Mouse (Mus musculus): ENCODE measurements around the gene Emp1. TPM values are rescaled to one million over a fixed set of nuclear protein-coding genes. Genes with fewer than 3 reads are reported as not detected.

The Emp1 gene
- polyA plus RNA-seq, 1 experiment from 2014 or later: 136 TPM

DNA sequence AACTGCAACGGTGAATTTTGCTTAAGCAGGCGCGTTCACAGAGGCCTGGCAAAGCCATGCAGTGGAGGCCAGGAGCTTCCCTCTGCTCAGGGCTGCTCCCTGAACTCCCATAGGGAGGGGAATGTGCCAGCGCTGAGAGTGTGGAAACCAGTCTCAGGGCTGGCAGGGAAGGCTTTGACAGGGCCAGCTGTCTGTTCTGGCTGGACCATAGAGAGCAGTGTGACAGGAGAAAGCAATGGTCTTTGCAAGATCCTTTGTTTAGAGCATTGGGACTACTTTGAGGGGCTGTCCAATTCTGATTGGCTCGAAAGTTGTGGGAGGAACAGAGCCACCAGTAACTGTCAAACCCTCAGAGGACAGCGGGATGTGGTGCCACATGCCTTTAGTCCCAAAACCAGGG is 5.9 kb downstream of the Emp1 start:
- ATAC-seq: peak; percentile 47
- H3K4me1 ChIP-seq (ENCODE audit: insufficient read depth, low read depth, low read length): peaks cover 26% of the 10 kb centered on the region

DNA sequence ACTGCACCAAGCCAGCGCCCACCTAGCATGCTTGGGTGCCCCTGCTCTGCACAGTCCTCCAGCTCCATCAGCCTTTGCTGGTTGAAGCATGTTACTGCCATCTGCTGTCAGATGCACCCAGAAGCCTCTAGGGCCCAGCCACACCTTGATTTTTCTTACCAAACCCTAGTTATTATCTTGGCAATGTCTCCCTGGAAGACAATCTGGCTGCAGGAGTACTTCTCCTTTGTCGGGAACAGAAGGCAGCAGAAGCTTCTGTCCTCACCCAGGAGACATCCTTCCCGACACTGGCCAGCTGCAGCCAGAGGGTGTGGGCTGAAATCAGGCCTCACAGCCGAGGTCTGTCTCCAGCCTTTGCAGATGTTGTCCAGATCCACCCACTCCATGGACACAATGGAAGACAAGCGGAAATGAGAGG is 7.2 kb downstream of the Emp1 start:
- Histone ChIP-seq H3K36me3 (ENCODE audit: insufficient read depth, low read length) (no peaks in the 10 kb centered on the region), H3K27me3 (replicated peaks; ENCODE audit: insufficient read depth, low read length) (no peaks in the 10 kb centered on the region), H3K27ac (ENCODE audit: low read length) (peak overlapping the region; percentile 43; the same call in 1 of the 2 replicates), H3K9me3 (ENCODE audit: low read length) (no peaks in the 10 kb centered on the region), H3K9ac (replicated peaks; ENCODE audit: low read depth) (no peak overlapping the region), H3K4me1 (ENCODE audit: insufficient read depth, low read depth, low read length) (peaks cover 26% of the 10 kb centered on the region), H3K4me3 (ENCODE audit: low read depth, low read length) (no peak overlapping the region), H3K4me2 (replicated peaks; ENCODE audit: low read depth, low read length) (no peak overlapping the region)
- peak; percentile 63 for ATAC-seq
- WGBS: 39% methylated on average over 5 of the region's 5 CpGs
- TF ChIP-seq EP300 (IDR thresholded peaks at IDR 0.05) (no peak; the same call in 1 of the 2 replicates), CTCF (IDR thresholded peaks at IDR 0.05) (peak; percentile 69)
- peak; percentile 81 for DNase-seq (ENCODE audit: low spot score)

More for the DNA sequence above, 5.9 kb downstream of the Emp1 start:
- Histone ChIP-seq H3K4me2 (replicated peaks; ENCODE audit: low read depth, low read length) (peak overlapping the region; percentile 12; the same call in 1 of the 2 replicates), H3K27ac (ENCODE audit: low read length) (peak overlapping the region; percentile 48), H3K27me3 (replicated peaks; ENCODE audit: insufficient read depth, low read length) (no peaks in the 10 kb centered on the region), H3K4me3 (ENCODE audit: low read depth, low read length) (no peak overlapping the region), H3K36me3 (ENCODE audit: insufficient read depth, low read length) (no peaks in the 10 kb centered on the region), H3K9ac (replicated peaks; ENCODE audit: low read depth) (no peak overlapping the region), H3K9me3 (ENCODE audit: low read length) (no peaks in the 10 kb centered on the region)
- peak; percentile 69 for DNase-seq (ENCODE audit: low spot score)
- no peak for TF ChIP-seq EP300 (IDR thresholded peaks at IDR 0.05)
- no peak for TF ChIP-seq CTCF (IDR thresholded peaks at IDR 0.05)
- WGBS: 31% methylated on average over 6 of the region's 6 CpGs

DNA sequence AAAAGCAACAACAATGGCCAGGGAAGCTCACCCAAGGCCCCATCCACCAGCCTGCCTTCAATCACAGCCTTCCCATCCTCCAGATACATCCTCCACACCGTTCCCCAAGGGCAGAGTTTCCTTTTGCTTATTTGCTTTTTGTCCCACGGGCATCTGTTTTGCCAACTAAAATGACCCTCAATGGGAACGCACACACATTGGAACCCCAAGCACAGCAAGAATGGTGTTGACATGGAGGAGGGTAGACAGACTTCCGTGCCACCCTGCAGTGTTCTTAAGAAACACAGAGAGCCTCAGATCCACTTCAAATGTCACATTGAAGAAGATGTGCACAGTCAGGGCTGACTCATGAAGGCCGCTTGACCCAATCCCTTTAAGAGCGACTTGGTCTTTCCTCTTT is 8.6 kb downstream of the Emp1 start:
- Histone ChIP-seq H3K27me3 (replicated peaks; ENCODE audit: insufficient read depth, low read length) (no peaks in the 10 kb centered on the region), H3K4me1 (ENCODE audit: insufficient read depth, low read depth, low read length) (peaks cover 22% of the 10 kb centered on the region), H3K36me3 (ENCODE audit: insufficient read depth, low read length) (no peaks in the 10 kb centered on the region), H3K27ac (ENCODE audit: low read length) (no peak overlapping the region), H3K9me3 (ENCODE audit: low read length) (no peaks in the 10 kb centered on the region), H3K4me3 (ENCODE audit: low read depth, low read length) (no peak overlapping the region), H3K4me2 (replicated peaks; ENCODE audit: low read depth, low read length) (no peak overlapping the region), H3K9ac (replicated peaks; ENCODE audit: low read depth) (no peak overlapping the region)
- no peak for DNase-seq (ENCODE audit: low spot score)
- no peak for ATAC-seq
- 76% methylated on average over 6 of the region's 6 CpGs for WGBS
- TF ChIP-seq EP300 (IDR thresholded peaks at IDR 0.05): no peak
- no peak for TF ChIP-seq CTCF (IDR thresholded peaks at IDR 0.05)

DNA sequence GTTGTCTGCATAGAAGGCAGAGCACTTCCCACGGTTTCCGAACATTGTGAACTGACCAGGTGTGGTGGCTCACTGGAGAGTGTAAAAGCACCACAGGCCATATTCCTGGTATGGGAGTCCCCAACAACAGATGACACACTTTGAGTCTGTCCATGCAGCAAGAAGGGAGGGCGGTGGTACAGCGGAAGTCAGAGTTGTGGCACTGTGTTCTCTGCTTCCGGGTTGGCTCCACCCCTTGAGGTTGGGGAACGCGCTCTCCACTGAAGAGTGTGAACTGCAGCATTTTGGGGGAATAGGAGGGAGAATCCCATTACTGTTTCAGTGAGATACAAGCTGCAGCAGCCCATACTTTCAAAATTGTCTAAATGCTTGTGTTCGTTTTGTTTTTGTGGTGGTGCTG is 11.0 kb downstream of the Emp1 start:
- 84% methylated on average over 8 of the region's 8 CpGs for WGBS
- H3K9me3 ChIP-seq (ENCODE audit: low read length): no peaks in the 10 kb centered on the region
- TF ChIP-seq CTCF (IDR thresholded peaks at IDR 0.05): no peak
- TF ChIP-seq EP300 (IDR thresholded peaks at IDR 0.05): no peak
- H3K36me3 ChIP-seq (ENCODE audit: insufficient read depth, low read length): no peaks in the 10 kb centered on the region
- no peak overlapping the region for H3K4me2 ChIP-seq (replicated peaks; ENCODE audit: low read depth, low read length)
- no peak overlapping the region for H3K27ac ChIP-seq (ENCODE audit: low read length)
- H3K4me3 ChIP-seq (ENCODE audit: low read depth, low read length): no peak overlapping the region
- ATAC-seq: no peak
- DNase-seq (ENCODE audit: low spot score): no peak
- H3K9ac ChIP-seq (replicated peaks; ENCODE audit: low read depth): no peak overlapping the region
- no peaks in the 10 kb centered on the region for H3K27me3 ChIP-seq (replicated peaks; ENCODE audit: insufficient read depth, low read length)
- peaks cover 14% of the 10 kb centered on the region; the same call in 1 of the 2 replicates for H3K4me1 ChIP-seq (ENCODE audit: insufficient read depth, low read depth, low read length)

- DNase-seq (ENCODE audit: low spot score): no peak
- no peak for TF ChIP-seq CTCF (IDR thresholded peaks at IDR 0.05)
- no peak for TF ChIP-seq EP300 (IDR thresholded peaks at IDR 0.05)
- no peak overlapping the region for H3K4me2 ChIP-seq (replicated peaks; ENCODE audit: low read depth, low read length)
- peaks cover 21% of the 10 kb centered on the region; the same call in 1 of the 2 replicates for H3K36me3 ChIP-seq (ENCODE audit: insufficient read depth, low read length)
- H3K4me3 ChIP-seq (ENCODE audit: low read depth, low read length): no peak overlapping the region
- no peak overlapping the region for H3K27ac ChIP-seq (ENCODE audit: low read length)
- no peak overlapping the region for H3K9ac ChIP-seq (replicated peaks; ENCODE audit: low read depth)
- H3K4me1 ChIP-seq (ENCODE audit: insufficient read depth, low read depth, low read length): peaks cover 3% of the 10 kb centered on the region; the same call in 1 of the 2 replicates
- 76% methylated on average over 5 of the region's 5 CpGs for WGBS
- no peaks in the 10 kb centered on the region for H3K9me3 ChIP-seq (ENCODE audit: low read length)
- no peaks in the 10 kb centered on the region for H3K27me3 ChIP-seq (replicated peaks; ENCODE audit: insufficient read depth, low read length)
- no peak for ATAC-seq
Observed at GRCm38 (mm10) chr6:135375818-135376217, 13.5 kb downstream of the Emp1 start.

GRCm38 (mm10) chr6:135376248-135376647 is 13.9 kb downstream of the Emp1 start:
- ATAC-seq: no peak
- H3K36me3 ChIP-seq (ENCODE audit: insufficient read depth, low read length): peaks cover 25% of the 10 kb centered on the region
- no peak for TF ChIP-seq CTCF (IDR thresholded peaks at IDR 0.05)
- H3K4me3 ChIP-seq (ENCODE audit: low read depth, low read length): no peak overlapping the region
- no peak overlapping the region for H3K9ac ChIP-seq (replicated peaks; ENCODE audit: low read depth)
- H3K9me3 ChIP-seq (ENCODE audit: low read length): no peaks in the 10 kb centered on the region
- no peak for DNase-seq (ENCODE audit: low spot score)
- H3K4me2 ChIP-seq (replicated peaks; ENCODE audit: low read depth, low read length): no peak overlapping the region
- H3K27me3 ChIP-seq (replicated peaks; ENCODE audit: insufficient read depth, low read length): no peaks in the 10 kb centered on the region
- WGBS: 68% methylated on average over 7 of the region's 7 CpGs
- H3K4me1 ChIP-seq (ENCODE audit: insufficient read depth, low read depth, low read length): peaks cover 3% of the 10 kb centered on the region; the same call in 1 of the 2 replicates
- no peak overlapping the region for H3K27ac ChIP-seq (ENCODE audit: low read length)
